Mouse (Mus musculus) kidney, embryonic 14.5 days (tissue): ENCODE results near the gene Pglyrp1. TPM values are rescaled to one million over a fixed set of nuclear protein-coding genes. Genes with fewer than 3 reads are reported as not detected.
A peak's percentile ranks its signal among the peaks of the same experiment; 100 is the strongest.

Source experiments
- ATAC-seq: fragments of 200-750 bp; cut with Nextera tagmentation; 2 replicates; pipeline ENCODE4 v1.8.0; 2017; ENCODE audit warnings: moderate number of reproducible peaks, mild to moderate bottlenecking, moderate TSS enrichment, moderate library complexity; ENCODE audit not compliant: low FRiP score, low TSS enrichment
- H3K27ac ChIP-seq: fragments of 300-500 bp; sonication (generic); 2 replicates; pipeline ENCODE4 v1.5.1; 2014; ENCODE audit warnings: low read depth, mild to moderate bottlenecking, low read length, moderate library complexity, mixed read lengths
- H3K27me3 ChIP-seq: fragments of 300-500 bp; sonication (generic); 2 replicates; pipeline ENCODE4 v1.6.1; 2014; ENCODE audit warnings: mild to moderate bottlenecking, low read length; ENCODE audit not compliant: control insufficient read depth, insufficient read depth
- H3K36me3 ChIP-seq: fragments of 300-500 bp; sonication (generic); 2 replicates; pipeline ENCODE4 v1.6.1; 2014; ENCODE audit warnings: low read length, mixed read lengths; ENCODE audit not compliant: control insufficient read depth, insufficient read depth
- H3K4me1 ChIP-seq: fragments of 300-500 bp; sonication (generic); 2 replicates; pipeline ENCODE4 v1.6.1; 2014; ENCODE audit warnings: low read length, mixed read lengths; ENCODE audit not compliant: control insufficient read depth, insufficient read depth
- H3K4me2 ChIP-seq: fragments of 300-500 bp; sonication (generic); replicated peaks from 2 replicates; pipeline ENCODE4 v1.6.1; 2014; ENCODE audit warnings: low read depth, mild to moderate bottlenecking, low read length
- H3K4me3 ChIP-seq: fragments of 300-500 bp; sonication (generic); 2 replicates; pipeline ENCODE4 v1.5.1; 2014; ENCODE audit warnings: mild to moderate bottlenecking, low read length
- H3K9ac ChIP-seq: fragments of 300-500 bp; sonication (generic); 2 replicates; pipeline ENCODE4 v1.6.1; 2014; ENCODE audit warnings: low read depth, mild to moderate bottlenecking, low read length, moderate library complexity
- H3K9me3 ChIP-seq: fragments of 300-500 bp; sonication (generic); 2 replicates; pipeline ENCODE4 v1.6.1; 2016; ENCODE audit warnings: low read length; ENCODE audit not compliant: control insufficient read depth
- WGBS: fragments of 180-500 bp; shearing (Covaris S2); extraction: QIAGEN DNeasy Blood & Tissue Kit; methylation state at CpG from one replicate; pipeline ENCODE4 v1.1.7; 2014; 5-methylcytosine and 5-hydroxymethylcytosine counted together
- polyA plus RNA-seq: library from polyadenylated mRNA; unstranded; fragments of >200 nt; fragmentation: Nextera tagmentation; extraction: Ambion mirVana; gene quantifications from 2 replicates; pipeline ENCODE4 v1.2.1, GENCODE M21; 2014

Pglyrp1 gene
- polyA plus RNA-seq, 1 experiment from 2014 or later = 1.1 TPM

DNA sequence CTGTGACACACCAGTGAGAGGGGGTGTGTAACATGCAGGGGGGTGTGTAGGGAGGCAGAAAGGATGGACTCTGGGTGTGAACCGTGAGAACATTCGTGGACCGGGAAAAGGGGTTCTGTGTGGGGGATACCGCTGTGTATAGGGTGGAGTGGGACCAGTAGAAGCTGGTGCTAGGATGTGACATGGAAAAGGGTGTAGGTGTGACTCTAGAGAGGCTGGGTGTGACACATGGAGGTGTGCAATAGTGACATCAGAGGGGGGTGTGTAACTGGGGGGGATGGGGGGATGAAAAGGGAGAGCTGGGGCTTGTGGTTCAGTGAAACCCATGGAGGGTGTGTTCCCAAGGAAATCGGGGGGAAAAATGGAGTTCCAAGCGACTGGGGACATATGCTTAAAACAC lies 55.8 kb downstream of the Pglyrp1 start:
- H3K4me2 ChIP-seq = peak overlapping the region; percentile 89; the same call in 1 of the 2 replicates
- H3K4me3 ChIP-seq = peak overlapping the region; percentile 48
- peaks cover 5% of the 10 kb centered on the region; the same call in 1 of the 2 replicates for H3K4me1 ChIP-seq
- peaks cover 63% of the 10 kb centered on the region for H3K27me3 ChIP-seq
- no peak overlapping the region for H3K27ac ChIP-seq
- no peak overlapping the region for H3K9ac ChIP-seq
- WGBS = 45% methylated on average over 6 of the region's 6 CpGs
- no peaks in the 10 kb centered on the region for H3K36me3 ChIP-seq
- no peaks in the 10 kb centered on the region for H3K9me3 ChIP-seq
- ATAC-seq = peak; percentile 15; the same call in 1 of the 2 replicates

DNA sequence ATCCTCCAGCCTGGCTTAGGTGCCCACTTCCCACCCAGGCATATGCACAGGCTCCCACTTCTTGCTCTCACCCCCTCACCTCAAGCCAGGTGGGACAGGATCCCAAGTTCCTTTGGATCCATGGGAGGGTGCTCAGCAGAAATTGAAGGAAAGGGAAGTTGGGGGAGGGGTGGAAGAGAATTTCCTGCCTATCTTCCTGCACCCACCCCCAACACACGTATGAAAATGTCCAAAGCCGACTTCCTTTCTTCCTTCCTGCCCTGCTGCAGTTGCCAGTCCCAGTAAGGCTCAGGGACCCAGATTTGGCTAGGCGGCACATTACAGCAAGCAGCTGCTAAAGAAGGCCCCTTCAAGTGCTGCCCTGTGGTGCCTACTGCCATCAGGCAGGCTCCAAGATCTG lies 56.6 kb downstream of the Pglyrp1 start:
- peaks cover 5% of the 10 kb centered on the region; the same call in 1 of the 2 replicates for H3K4me1 ChIP-seq
- no peak overlapping the region; the same call in 1 of the 2 replicates for H3K27ac ChIP-seq
- H3K4me3 ChIP-seq = no peak overlapping the region; the same call in 1 of the 2 replicates
- H3K36me3 ChIP-seq = no peaks in the 10 kb centered on the region
- peaks cover 59% of the 10 kb centered on the region for H3K27me3 ChIP-seq
- no peaks in the 10 kb centered on the region for H3K9me3 ChIP-seq
- no peak overlapping the region for H3K9ac ChIP-seq
- no peak overlapping the region; the same call in 1 of the 2 replicates for H3K4me2 ChIP-seq
- ATAC-seq = no peak
- 43% methylated on average over 3 of the region's 3 CpGs for WGBS

Other genes starting within 250 kb of the Pglyrp1 start
- gene Psg21, start 214.6 kb upstream of the Pglyrp1 start, polyA plus RNA-seq = not detected in 2 replicates
- gene Psg20, start 185.1 kb upstream of the Pglyrp1 start, polyA plus RNA-seq = not detected in 2 replicates
- not detected in 2 replicates for gene Psg22, start 153.2 kb upstream of the Pglyrp1 start, polyA plus RNA-seq
- not detected in 2 replicates for gene Psg19, start 72.8 kb upstream of the Pglyrp1 start, polyA plus RNA-seq
- gene Psg17, start 49.7 kb upstream of the Pglyrp1 start, polyA plus RNA-seq = not detected in 2 replicates
- gene Mill2, start 31.4 kb upstream of the Pglyrp1 start, polyA plus RNA-seq = 0.64 and 0.79 TPM in 2 replicates
- gene Ccdc61, start 39.1 kb downstream of the Pglyrp1 start, polyA plus RNA-seq = 21.0 and 21.4 TPM in 2 replicates
- 0.96 and 1.1 TPM in 2 replicates for gene Nova2, start 54.6 kb downstream of the Pglyrp1 start, polyA plus RNA-seq
- not detected in 2 replicates for gene Nanos2, start 116.1 kb downstream of the Pglyrp1 start, polyA plus RNA-seq
- 3.9 and 4.9 TPM in 2 replicates for gene Mypop, start 119.9 kb downstream of the Pglyrp1 start, polyA plus RNA-seq
- 28.6 and 30.3 TPM in 2 replicates for gene Irf2bp1, start 132.7 kb downstream of the Pglyrp1 start, polyA plus RNA-seq
- gene Foxa3, start 152.2 kb downstream of the Pglyrp1 start, polyA plus RNA-seq = not detected in 2 replicates
- gene Sympk, start 153.0 kb downstream of the Pglyrp1 start, polyA plus RNA-seq = 26.7 and 39.4 TPM in 2 replicates
- gene Rsph6a, start 183.4 kb downstream of the Pglyrp1 start, polyA plus RNA-seq = not detected in 2 replicates
- 20.5 and 23.2 TPM in 2 replicates for gene Dmwd, start 204.9 kb downstream of the Pglyrp1 start, polyA plus RNA-seq
- 12.1 and 14.9 TPM in 2 replicates for gene Dmpk, start 212.5 kb downstream of the Pglyrp1 start, polyA plus RNA-seq
- gene Six5, start 223.3 kb downstream of the Pglyrp1 start, polyA plus RNA-seq = 13.3 and 13.6 TPM in 2 replicates
- 2.3 and 4.5 TPM in 2 replicates for gene Gm4969, start 247.0 kb downstream of the Pglyrp1 start, polyA plus RNA-seq
- 5.7 and 10.0 TPM in 2 replicates for gene Fbxo46, start 248.5 kb downstream of the Pglyrp1 start, polyA plus RNA-seq